Mouse (Mus musculus): ENCODE measurements around the gene Grid1. TPM values are rescaled to one million over a fixed set of nuclear protein-coding genes. Genes with fewer than 3 reads are reported as not detected.

Gene Grid1
- polyA plus RNA-seq, 1 experiment from 2014 or later: 0.36 TPM

- Histone ChIP-seq H3K4me1 (replicated peaks; ENCODE audit: control insufficient read depth, insufficient read depth, low read length) (no peaks in the 10 kb centered on the region), H3K9ac (ENCODE audit: low read length) (no peak overlapping the region), H3K4me2 (ENCODE audit: low read depth, low read length, severe bottlenecking) (no peak overlapping the region), H3K4me3 (ENCODE audit: low read depth, low read length) (no peak overlapping the region), H3K27ac (ENCODE audit: low read depth, low read length) (no peak overlapping the region), H3K9me3 (ENCODE audit: control insufficient read depth, low read length) (no peaks in the 10 kb centered on the region), H3K36me3 (ENCODE audit: control insufficient read depth, insufficient read depth, low read length) (no peaks in the 10 kb centered on the region), H3K27me3 (ENCODE audit: control insufficient read depth, insufficient read depth, low read length) (no peaks in the 10 kb centered on the region)
- no peak for DNase-seq (ENCODE audit: low spot score)
- no peak for ATAC-seq (replicated peaks; ENCODE audit: low FRiP score)
- WGBS: 83% methylated on average over 3 of the region's 3 CpGs
These were observed 718.9 kb downstream of the Grid1 start for GRCm38 (mm10) chr14:35538835-35539234.

GRCm38 (mm10) chr14:35541254-35541991, 721.5 kb downstream of the Grid1 start:
- no peak overlapping the region for H3K9ac ChIP-seq (ENCODE audit: low read length)
- H3K4me1 ChIP-seq (replicated peaks; ENCODE audit: control insufficient read depth, insufficient read depth, low read length): no peaks in the 10 kb centered on the region
- no peaks in the 10 kb centered on the region for H3K27me3 ChIP-seq (ENCODE audit: control insufficient read depth, insufficient read depth, low read length)
- no peak overlapping the region for H3K27ac ChIP-seq (ENCODE audit: low read depth, low read length)
- H3K4me3 ChIP-seq (ENCODE audit: low read depth, low read length): no peak overlapping the region
- no peak overlapping the region for H3K4me2 ChIP-seq (ENCODE audit: low read depth, low read length, severe bottlenecking)
- whole genome bisulfite sequencing: 26% methylated on average over 4 of the region's 4 CpGs
- peak; percentile 76 for ATAC-seq (replicated peaks; ENCODE audit: low FRiP score)
- no peaks in the 10 kb centered on the region for H3K36me3 ChIP-seq (ENCODE audit: control insufficient read depth, insufficient read depth, low read length)
- no peak for DNase-seq (ENCODE audit: low spot score)
- H3K9me3 ChIP-seq (ENCODE audit: control insufficient read depth, low read length): no peaks in the 10 kb centered on the region

GRCm38 (mm10) chr14:35541992-35542380, 722.1 kb downstream of the Grid1 start:
- no peak overlapping the region for H3K4me3 ChIP-seq (ENCODE audit: low read depth, low read length)
- H3K9ac ChIP-seq (ENCODE audit: low read length): no peak overlapping the region
- H3K4me2 ChIP-seq (ENCODE audit: low read depth, low read length, severe bottlenecking): no peak overlapping the region
- H3K9me3 ChIP-seq (ENCODE audit: control insufficient read depth, low read length): no peaks in the 10 kb centered on the region
- no peaks in the 10 kb centered on the region for H3K27me3 ChIP-seq (ENCODE audit: control insufficient read depth, insufficient read depth, low read length)
- no peak overlapping the region for H3K27ac ChIP-seq (ENCODE audit: low read depth, low read length)
- H3K36me3 ChIP-seq (ENCODE audit: control insufficient read depth, insufficient read depth, low read length): no peaks in the 10 kb centered on the region
- WGBS: 66% methylated on average over 1 of the region's 1 CpGs
- ATAC-seq (replicated peaks; ENCODE audit: low FRiP score): no peak
- no peaks in the 10 kb centered on the region for H3K4me1 ChIP-seq (replicated peaks; ENCODE audit: control insufficient read depth, insufficient read depth, low read length)
- no peak for DNase-seq (ENCODE audit: low spot score)

GRCm38 (mm10) chr14:35554288-35554687, 734.4 kb downstream of the Grid1 start:
- Histone ChIP-seq H3K36me3 (ENCODE audit: control insufficient read depth, insufficient read depth, low read length) (no peaks in the 10 kb centered on the region), H3K4me2 (ENCODE audit: low read depth, low read length, severe bottlenecking) (no peak overlapping the region), H3K9me3 (ENCODE audit: control insufficient read depth, low read length) (no peaks in the 10 kb centered on the region), H3K9ac (ENCODE audit: low read length) (no peak overlapping the region), H3K4me1 (replicated peaks; ENCODE audit: control insufficient read depth, insufficient read depth, low read length) (no peaks in the 10 kb centered on the region), H3K27me3 (ENCODE audit: control insufficient read depth, insufficient read depth, low read length) (no peaks in the 10 kb centered on the region), H3K27ac (ENCODE audit: low read depth, low read length) (no peak overlapping the region), H3K4me3 (ENCODE audit: low read depth, low read length) (no peak overlapping the region)
- 87% methylated on average over 3 of the region's 3 CpGs for WGBS
- ATAC-seq (replicated peaks; ENCODE audit: low FRiP score): no peak
- no peak for DNase-seq (ENCODE audit: low spot score)

GRCm38 (mm10) chr14:35561244-35561893, 741.5 kb downstream of the Grid1 start:
- 93% methylated on average over 3 of the region's 3 CpGs for WGBS
- no peak for ATAC-seq (replicated peaks; ENCODE audit: low FRiP score)

GRCm38 (mm10) chr14:35572991-35573502, 753.1 kb downstream of the Grid1 start:
- 94% methylated on average over 4 of the region's 4 CpGs for WGBS

More at GRCm38 (mm10) chr14:35561244-35561893, 741.5 kb downstream of the Grid1 start:
- no peaks in the 10 kb centered on the region for H3K9me3 ChIP-seq (ENCODE audit: control insufficient read depth, low read length)
- DNase-seq (ENCODE audit: low spot score): no peak
- no peaks in the 10 kb centered on the region for H3K36me3 ChIP-seq (ENCODE audit: control insufficient read depth, insufficient read depth, low read length)
- H3K27me3 ChIP-seq (ENCODE audit: control insufficient read depth, insufficient read depth, low read length): no peaks in the 10 kb centered on the region
- H3K4me1 ChIP-seq (replicated peaks; ENCODE audit: control insufficient read depth, insufficient read depth, low read length): no peaks in the 10 kb centered on the region
- no peak overlapping the region for H3K27ac ChIP-seq (ENCODE audit: low read depth, low read length)
- H3K4me3 ChIP-seq (ENCODE audit: low read depth, low read length): no peak overlapping the region
- no peak overlapping the region for H3K9ac ChIP-seq (ENCODE audit: low read length)
- no peak overlapping the region for H3K4me2 ChIP-seq (ENCODE audit: low read depth, low read length, severe bottlenecking)

GRCm38 (mm10) chr14:35574489-35574888, 754.6 kb downstream of the Grid1 start:
- Histone ChIP-seq H3K27ac (ENCODE audit: low read depth, low read length) (no peak overlapping the region), H3K4me1 (replicated peaks; ENCODE audit: control insufficient read depth, insufficient read depth, low read length) (0 out of 2 replicates have a peak, but pooled peaks cover 1% of the 10 kb centered on the region), H3K36me3 (ENCODE audit: control insufficient read depth, insufficient read depth, low read length) (no peaks in the 10 kb centered on the region), H3K27me3 (ENCODE audit: control insufficient read depth, insufficient read depth, low read length) (no peaks in the 10 kb centered on the region), H3K9ac (ENCODE audit: low read length) (no peak overlapping the region), H3K9me3 (ENCODE audit: control insufficient read depth, low read length) (no peaks in the 10 kb centered on the region), H3K4me3 (ENCODE audit: low read depth, low read length) (no peak overlapping the region), H3K4me2 (ENCODE audit: low read depth, low read length, severe bottlenecking) (no peak overlapping the region)
- ATAC-seq (replicated peaks; ENCODE audit: low FRiP score): no peak
- 78% methylated on average over 2 of the region's 2 CpGs for WGBS
- DNase-seq (ENCODE audit: low spot score): no peak

More at GRCm38 (mm10) chr14:35572991-35573502, 753.1 kb downstream of the Grid1 start:
- H3K9me3 ChIP-seq (ENCODE audit: control insufficient read depth, low read length): no peaks in the 10 kb centered on the region
- no peaks in the 10 kb centered on the region for H3K36me3 ChIP-seq (ENCODE audit: control insufficient read depth, insufficient read depth, low read length)
- H3K4me2 ChIP-seq (ENCODE audit: low read depth, low read length, severe bottlenecking): no peak overlapping the region
- DNase-seq (ENCODE audit: low spot score) (no peak), ATAC-seq (replicated peaks; ENCODE audit: low FRiP score) (no peak)
- no peaks in the 10 kb centered on the region for H3K27me3 ChIP-seq (ENCODE audit: control insufficient read depth, insufficient read depth, low read length)
- no peak overlapping the region for H3K27ac ChIP-seq (ENCODE audit: low read depth, low read length)
- 0 out of 2 replicates have a peak, but pooled peaks cover 1% of the 10 kb centered on the region for H3K4me1 ChIP-seq (replicated peaks; ENCODE audit: control insufficient read depth, insufficient read depth, low read length)
- no peak overlapping the region for H3K9ac ChIP-seq (ENCODE audit: low read length)
- no peak overlapping the region for H3K4me3 ChIP-seq (ENCODE audit: low read depth, low read length)

GRCm38 (mm10) chr14:35575285-35575684, 755.4 kb downstream of the Grid1 start:
- no peak overlapping the region for H3K4me2 ChIP-seq (ENCODE audit: low read depth, low read length, severe bottlenecking)
- H3K9me3 ChIP-seq (ENCODE audit: control insufficient read depth, low read length): no peaks in the 10 kb centered on the region
- H3K27me3 ChIP-seq (ENCODE audit: control insufficient read depth, insufficient read depth, low read length): no peaks in the 10 kb centered on the region
- no peaks in the 10 kb centered on the region for H3K36me3 ChIP-seq (ENCODE audit: control insufficient read depth, insufficient read depth, low read length)
- WGBS: 49% methylated on average over 6 of the region's 6 CpGs
- DNase-seq (ENCODE audit: low spot score) (no peak), ATAC-seq (replicated peaks; ENCODE audit: low FRiP score) (no peak)
- H3K9ac ChIP-seq (ENCODE audit: low read length): no peak overlapping the region
- H3K4me1 ChIP-seq (replicated peaks; ENCODE audit: control insufficient read depth, insufficient read depth, low read length): 0 out of 2 replicates have a peak, but pooled peaks cover 1% of the 10 kb centered on the region
- no peak overlapping the region for H3K27ac ChIP-seq (ENCODE audit: low read depth, low read length)
- no peak overlapping the region for H3K4me3 ChIP-seq (ENCODE audit: low read depth, low read length)
